Mouse (Mus musculus) effector memory CD4-positive, alpha-beta T cell, adult 7 months (primary cell): ENCODE results near the gene Dynlrb2. TPM values are rescaled to one million over a fixed set of nuclear protein-coding genes. Genes with fewer than 3 reads are reported as not detected.

Experiments
- polyA plus RNA-seq: library from polyadenylated mRNA; unstranded; fragments of 100-300 nt; shearing (Covaris generic); gene quantifications from one replicate; pipeline ENCODE4 v1.2.1, GENCODE M21; 2017

Gene Dynlrb2
- not detected for polyA plus RNA-seq

DNA sequence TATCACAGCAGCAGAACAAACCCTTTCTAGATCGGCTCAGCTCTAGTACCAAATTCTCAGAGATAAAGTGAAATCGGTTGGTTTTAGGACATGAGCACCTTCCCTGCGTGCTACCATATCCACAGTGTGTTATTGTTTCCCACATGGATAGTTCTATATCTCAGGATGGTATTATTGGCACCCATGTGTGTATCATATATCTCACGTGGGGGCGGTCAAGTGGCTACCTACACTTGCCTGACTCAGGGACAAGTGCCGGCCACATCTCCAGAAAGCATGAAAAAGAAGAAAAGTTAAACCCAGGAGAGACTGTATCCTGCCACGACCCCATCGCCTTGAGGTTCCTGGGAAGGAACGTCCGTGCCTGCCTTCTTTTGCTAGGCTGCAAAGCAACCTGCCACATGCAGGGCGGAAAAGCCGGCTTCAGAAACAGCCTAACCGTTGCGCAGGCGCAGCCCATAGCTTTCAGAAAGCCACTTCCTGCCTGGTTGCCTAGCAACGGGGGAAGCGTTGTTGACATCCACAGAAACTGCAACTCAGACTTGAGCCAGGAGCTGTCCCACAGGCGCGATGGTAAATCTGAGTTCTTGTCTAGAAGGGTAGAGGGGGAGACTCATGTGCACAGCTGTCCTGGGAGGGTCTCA, at the start of gene Dynlrb2:
Dynlrb2 (plus strand) TSS at position 498 of the 644 bp plus-strand sequence.

Other genes with a start within 250 kb of the Dynlrb2 start
- gene Cdyl2, start 228.0 kb downstream of the Dynlrb2 start, polyA plus RNA-seq = 31.3 TPM